Mouse (Mus musculus): ENCODE measurements at regions not wholly inside any gene's neighbourhood (a gene's known extent, or its start where the extent isn't known, plus 50 kb on each side); places are given as distances from the start of the nearest gene placed in this dataset.

- no peak for DNase-seq
Observed at GRCm38 (mm10) chr14:46514262-46514932, 123.9 kb upstream of the Bmp4 start.

- peak in 1 of 2 experiments; percentile 4 for DNase-seq
Observed at GRCm38 (mm10) chr14:46512118-46512517, 121.6 kb upstream of the Bmp4 start.

GRCm38 (mm10) chr14:46508871-46509270 is 118.4 kb upstream of the Bmp4 start:
- no peak for DNase-seq

GRCm38 (mm10) chr14:46505266-46505665 is 114.8 kb upstream of the Bmp4 start:
- no peak for DNase-seq

GRCm38 (mm10) chr14:46491601-46492000 is 101.1 kb upstream of the Bmp4 start:
- peak in 1 of 2 experiments; percentile 2 for DNase-seq

GRCm38 (mm10) chr14:46491182-46491581 is 100.7 kb upstream of the Bmp4 start:
- no peak for DNase-seq

- no peak for DNase-seq
Observed at GRCm38 (mm10) chr14:46487551-46487950, 97.1 kb upstream of the Bmp4 start.

GRCm38 (mm10) chr14:46480396-46480795 is 89.9 kb upstream of the Bmp4 start:
- no peak for DNase-seq

GRCm38 (mm10) chr14:46475945-46476344 is 85.5 kb upstream of the Bmp4 start:
- DNase-seq: no peak

GRCm38 (mm10) chr14:46462967-46463366 is 72.5 kb upstream of the Bmp4 start:
- no peak for DNase-seq

- no peak for DNase-seq
Observed at GRCm38 (mm10) chr14:46461960-46462359, 71.5 kb upstream of the Bmp4 start.

GRCm38 (mm10) chr14:46454500-46454899 is 64.0 kb upstream of the Bmp4 start:
- DNase-seq: no peak

GRCm38 (mm10) chr14:46441696-46442095 is 51.2 kb upstream of the Bmp4 start:
- no peak for DNase-seq
